Comparison of ENCODE assay signal across 8 mouse cellular contexts in the genomic region with DNA sequence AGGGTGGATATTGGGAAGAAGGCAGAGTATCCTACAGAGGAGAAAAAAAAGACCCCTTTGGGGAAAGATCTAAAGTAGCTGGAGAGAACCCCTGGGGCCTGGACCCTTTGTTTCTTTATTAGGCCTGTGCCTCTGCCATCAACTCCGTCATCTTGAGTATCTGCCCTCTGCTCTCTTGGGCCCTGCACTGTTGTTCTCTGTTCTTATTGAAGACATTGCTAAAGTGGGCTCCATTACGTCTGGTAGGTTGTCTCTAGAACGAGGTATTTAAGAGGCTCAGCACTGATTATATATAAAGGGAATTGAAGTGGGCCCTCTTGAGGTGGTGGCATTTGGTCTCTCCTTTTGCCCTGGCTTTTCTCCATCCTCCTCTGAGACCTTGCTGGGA. TPM values are rescaled to one million over a fixed set of nuclear protein-coding genes. Genes with fewer than 3 reads are reported as not detected.
DNase-seq lines count a peak whose midpoint lies in the region; ATAC-seq lines count a peak whose summit lies in the region.

No protein-coding gene starts in this region.

- no peaks in the 10 kb centered on the region for H3K9me3 ChIP-seq in forebrain, embryonic 13.5 days (replicated peaks)
- H3K9me3 ChIP-seq in intestine, embryonic 15.5 days, result no peaks in the 10 kb centered on the region
- no peaks in the 10 kb centered on the region for H3K9me3 ChIP-seq in lung, embryonic 16.5 days (ENCODE audit: control insufficient read depth, low read length)
- H3K9me3 ChIP-seq in stomach, embryonic 14.5 days (ENCODE audit: control insufficient read depth, low read depth, low read length), result no peaks in the 10 kb centered on the region

- H3K4me3 ChIP-seq in forebrain, embryonic 13.5 days, result peak overlapping the region; percentile 67
- H3K4me3 ChIP-seq in intestine, embryonic 15.5 days (replicated peaks), result peak overlapping the region; percentile 68
- H3K4me3 ChIP-seq in lung, embryonic 16.5 days (ENCODE audit: low read length), result peak overlapping the region; percentile 64
- H3K4me3 ChIP-seq in stomach, embryonic 14.5 days (ENCODE audit: low read depth, low read length), result peak overlapping the region; percentile 68

- H3K36me3 ChIP-seq in forebrain, embryonic 13.5 days (ENCODE audit: poor library complexity, severe bottlenecking), result peaks cover 8% of the 10 kb centered on the region
- no peaks in the 10 kb centered on the region for H3K36me3 ChIP-seq in intestine, embryonic 15.5 days
- H3K36me3 ChIP-seq in lung, embryonic 16.5 days (ENCODE audit: control insufficient read depth, insufficient read depth, low read length), result peaks cover 6% of the 10 kb centered on the region
- H3K36me3 ChIP-seq in stomach, embryonic 14.5 days (ENCODE audit: control insufficient read depth, insufficient read depth, low read length), result peaks cover 2% of the 10 kb centered on the region; the same call in 1 of the 2 replicates

- peak overlapping the region; percentile 59 for H3K4me2 ChIP-seq in forebrain, embryonic 13.5 days
- H3K4me2 ChIP-seq in intestine, embryonic 15.5 days (replicated peaks), result peak overlapping the region; percentile 74
- peak overlapping the region; percentile 81 for H3K4me2 ChIP-seq in lung, embryonic 16.5 days (ENCODE audit: low read depth, low read length)
- H3K4me2 ChIP-seq in stomach, embryonic 14.5 days (replicated peaks; ENCODE audit: low read depth, low read length), result peak overlapping the region; percentile 80

- H3K27ac ChIP-seq in forebrain, embryonic 13.5 days, result peak overlapping the region; percentile 79; the same call in 1 of the 2 replicates
- 0 out of 2 replicates have a peak overlapping the region, but pooled peaks have one; percentile 77 for H3K27ac ChIP-seq in intestine, embryonic 15.5 days
- H3K27ac ChIP-seq in lung, embryonic 16.5 days (ENCODE audit: low read length), result peak overlapping the region; percentile 73
- peak overlapping the region; percentile 82 for H3K27ac ChIP-seq in stomach, embryonic 14.5 days (ENCODE audit: low read length)

- 0 out of 2 replicates have a peak, but pooled peaks have one; percentile 29 for ATAC-seq in forebrain, embryonic 13.5 days
- no peak for ATAC-seq in intestine, embryonic 15.5 days
- peak; percentile 24; the same call in 1 of the 2 replicates for ATAC-seq in lung, embryonic 16.5 days (ENCODE audit: low read depth)
- ATAC-seq in stomach, embryonic 14.5 days (ENCODE audit: insufficient number of reproducible peaks, insufficient read depth, low FRiP score, low read depth), result peak; percentile 12; the same call in 1 of the 2 replicates

- peak; percentile 13 to 17 for DNase-seq in layer of hippocampus, postnatal 10 days (ENCODE audit: low spot score in 2 of 2)
- no peak for DNase-seq in layer of hippocampus, adult 9-11 months
- peak; percentile 55 for DNase-seq in adipocyte (ENCODE audit: low spot score)
- no peak for DNase-seq in frontal cortex, postnatal 25 days (ENCODE audit: low spot score in 2 of 2)

- WGBS in forebrain, embryonic 13.5 days, result 1% methylated on average over 3 of the region's 3 CpGs
- under 1% methylated on average over 3 of the region's 3 CpGs for WGBS in intestine, embryonic 15.5 days
- 4% methylated on average over 3 of the region's 3 CpGs for WGBS in lung, embryonic 16.5 days
- WGBS in stomach, embryonic 14.5 days, result 3% methylated on average over 3 of the region's 3 CpGs

- peaks cover 17% of the 10 kb centered on the region for H3K4me1 ChIP-seq in forebrain, embryonic 13.5 days
- H3K4me1 ChIP-seq in intestine, embryonic 15.5 days (replicated peaks), result 0 out of 2 replicates have a peak, but pooled peaks cover 5% of the 10 kb centered on the region
- peaks cover 7% of the 10 kb centered on the region for H3K4me1 ChIP-seq in lung, embryonic 16.5 days (replicated peaks; ENCODE audit: control insufficient read depth, insufficient read depth, low read length)
- peaks cover 5% of the 10 kb centered on the region for H3K4me1 ChIP-seq in stomach, embryonic 14.5 days (ENCODE audit: control insufficient read depth, insufficient read depth, low read length)

- H3K27me3 ChIP-seq in forebrain, embryonic 13.5 days, result no peaks in the 10 kb centered on the region
- no peaks in the 10 kb centered on the region for H3K27me3 ChIP-seq in intestine, embryonic 15.5 days (replicated peaks)
- no peaks in the 10 kb centered on the region for H3K27me3 ChIP-seq in lung, embryonic 16.5 days (ENCODE audit: control insufficient read depth, insufficient read depth, low read depth, low read length)
- no peaks in the 10 kb centered on the region for H3K27me3 ChIP-seq in stomach, embryonic 14.5 days (ENCODE audit: control insufficient read depth, insufficient read depth, low read length)

- peak overlapping the region; percentile 78 for H3K9ac ChIP-seq in forebrain, embryonic 13.5 days
- H3K9ac ChIP-seq in intestine, embryonic 15.5 days, result peak overlapping the region; percentile 66
- H3K9ac ChIP-seq in lung, embryonic 16.5 days (ENCODE audit: low read length), result peak overlapping the region; percentile 75
- peak overlapping the region; percentile 63 for H3K9ac ChIP-seq in stomach, embryonic 14.5 days (replicated peaks; ENCODE audit: low read depth, low read length)

RNA-seq across cellular contexts. Expression of gene Pcmtd2, which starts 0.6 kb away (rescaled TPM):
- total RNA-seq in layer of hippocampus, postnatal 10 days (2021), result 10 to 100 TPM; 54.3 to 60.7 TPM
- 36.2 and 36.8 TPM in 2 replicates for polyA plus RNA-seq in forebrain, embryonic 13.5 days (2015; fragmentation: Nextera tagmentation; extraction: Ambion mirVana)
- polyA plus RNA-seq in intestine, embryonic 15.5 days (2015; fragmentation: Nextera tagmentation; extraction: Ambion mirVana), result 24.7 and 30.4 TPM in 2 replicates
- polyA plus RNA-seq in lung, embryonic 16.5 days (2015; fragmentation: Nextera tagmentation; extraction: Ambion mirVana), result 39.7 and 41.2 TPM in 2 replicates
- 25.4 and 30.5 TPM in 2 replicates for polyA plus RNA-seq in stomach, embryonic 14.5 days (2014; fragmentation: Nextera tagmentation; extraction: Ambion mirVana)

RNA-seq across cellular contexts. Expression of gene Polr3k, which starts 25.9 kb away (rescaled TPM):
- 10 to 100 TPM; 36.5 to 37.2 TPM for total RNA-seq in layer of hippocampus, postnatal 10 days (2021)
- 113 and 117 TPM in 2 replicates for polyA plus RNA-seq in forebrain, embryonic 13.5 days (2015; fragmentation: Nextera tagmentation; extraction: Ambion mirVana)
- 80.6 and 86.0 TPM in 2 replicates for polyA plus RNA-seq in intestine, embryonic 15.5 days (2015; fragmentation: Nextera tagmentation; extraction: Ambion mirVana)
- polyA plus RNA-seq in lung, embryonic 16.5 days (2015; fragmentation: Nextera tagmentation; extraction: Ambion mirVana), result 63.4 and 68.5 TPM in 2 replicates
- 93.2 and 96.0 TPM in 2 replicates for polyA plus RNA-seq in stomach, embryonic 14.5 days (2014; fragmentation: Nextera tagmentation; extraction: Ambion mirVana)

Comparison
In these comparisons a context has a peak if more than half of its experiments do, and no peak if none do; other contexts are left out.
1. DNase-seq: peak in layer of hippocampus, postnatal 10 days (2 of 2) and adipocyte (single experiment); none in layer of hippocampus, adult 9-11 months (single experiment) and frontal cortex, postnatal 25 days (0 of 2).
2. Peak in every context shown above with its lines, with median percentiles within 50 percentile points of each other: H3K27ac ChIP-seq, H3K4me2 ChIP-seq, H3K4me3 ChIP-seq and H3K9ac ChIP-seq.